Mouse (Mus musculus): ENCODE results near the gene Rfx7.

Gene Rfx7

DNA sequence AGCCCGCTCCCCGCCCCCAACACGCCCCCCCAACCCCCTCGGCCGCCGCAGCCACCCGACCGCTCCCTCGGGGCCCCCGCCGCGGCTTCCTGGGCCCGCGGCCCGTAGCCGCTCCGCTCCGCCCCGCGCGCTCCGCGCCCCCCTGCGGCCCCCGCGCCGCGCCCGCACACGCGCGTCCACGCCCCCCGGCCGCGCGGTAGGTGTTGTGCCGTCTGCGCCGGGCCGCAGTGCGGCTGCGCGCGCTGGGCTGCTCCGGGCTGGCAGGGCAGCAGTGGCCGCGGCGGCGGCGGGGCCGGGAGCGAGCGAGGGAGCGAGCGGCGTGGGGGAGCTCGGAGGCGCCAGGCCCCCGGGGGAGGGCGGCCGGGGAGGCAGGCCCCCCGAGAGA, at the start of gene Rfx7:
Gene Rfx7 (plus strand): TSS at position 245 of the 385 bp plus-strand sequence.
- DNase-seq (ENCODE audit: low read depth): no peak

DNA sequence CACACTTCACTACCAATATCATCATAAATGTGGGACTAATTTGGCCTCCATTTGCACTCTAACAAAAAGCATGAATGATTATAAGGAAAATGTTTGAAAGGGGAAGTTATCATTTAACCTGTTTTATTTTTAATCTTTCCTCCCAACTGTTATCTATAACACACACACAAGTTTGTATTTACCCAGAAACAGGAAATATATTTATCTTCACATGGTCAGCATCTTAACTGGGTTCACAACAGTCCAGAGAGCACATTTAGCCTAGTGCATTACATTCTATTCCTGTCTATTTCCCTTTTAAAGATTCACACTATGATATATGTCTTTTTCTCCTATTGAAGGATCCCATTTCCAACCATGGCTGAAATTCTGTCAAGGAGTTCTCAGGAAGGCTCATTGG, 43.5 kb upstream of the Rfx7 start:
- no peak for DNase-seq (ENCODE audit: low read depth)

DNA sequence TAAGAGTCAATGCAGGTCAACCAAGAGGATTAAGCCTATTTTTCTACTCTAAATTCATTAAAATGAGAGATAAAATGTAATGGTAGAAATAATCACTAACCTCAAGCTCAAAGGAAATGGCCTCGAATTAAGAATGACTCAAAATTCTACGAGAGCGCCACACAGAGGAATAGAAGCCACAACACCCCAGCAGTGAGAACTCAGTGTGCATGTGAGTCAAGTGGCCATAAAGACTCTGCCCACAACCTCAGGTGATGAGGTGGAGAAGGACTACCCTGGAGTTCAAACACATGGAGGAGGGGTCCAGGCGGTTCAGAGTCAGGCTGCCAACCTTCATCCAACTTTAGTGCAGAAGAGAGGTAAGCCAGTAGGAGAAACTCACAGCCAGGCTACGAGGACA, 42.9 kb upstream of the Rfx7 start:
- no peak for DNase-seq (ENCODE audit: low read depth)

DNA sequence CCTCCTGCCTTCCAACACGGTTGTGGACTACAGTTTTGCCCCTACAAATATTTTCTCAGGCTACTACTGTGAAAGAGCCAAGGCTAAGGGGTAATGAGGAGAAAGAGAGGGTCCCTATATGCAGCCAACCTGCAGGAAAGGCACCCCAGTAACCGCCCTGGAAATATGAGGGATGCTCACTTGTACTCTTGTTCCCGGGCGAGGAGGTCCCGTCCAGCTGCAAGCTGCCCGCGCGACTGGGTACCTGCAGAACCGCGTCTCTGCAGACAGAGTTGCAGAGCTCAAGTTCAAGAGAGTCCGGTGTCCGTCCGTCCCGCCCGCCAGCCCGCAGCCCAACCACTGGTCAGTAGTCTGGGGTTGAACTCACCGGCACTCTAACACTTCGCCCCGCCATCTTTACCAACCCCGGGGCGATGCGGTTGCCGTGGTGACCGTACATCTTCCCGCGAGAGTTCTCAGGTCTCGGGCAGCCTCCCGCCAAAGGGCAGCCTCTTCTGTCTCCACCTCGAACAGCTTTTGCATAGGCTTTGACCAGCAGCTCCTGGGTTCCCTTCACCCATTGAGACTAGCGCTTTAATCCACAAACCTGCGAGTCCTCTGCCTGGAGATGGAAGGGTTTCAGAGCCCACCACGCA, 40.4 kb upstream of the Rfx7 start:
- peak; percentile 82 for DNase-seq (ENCODE audit: low read depth)

DNA sequence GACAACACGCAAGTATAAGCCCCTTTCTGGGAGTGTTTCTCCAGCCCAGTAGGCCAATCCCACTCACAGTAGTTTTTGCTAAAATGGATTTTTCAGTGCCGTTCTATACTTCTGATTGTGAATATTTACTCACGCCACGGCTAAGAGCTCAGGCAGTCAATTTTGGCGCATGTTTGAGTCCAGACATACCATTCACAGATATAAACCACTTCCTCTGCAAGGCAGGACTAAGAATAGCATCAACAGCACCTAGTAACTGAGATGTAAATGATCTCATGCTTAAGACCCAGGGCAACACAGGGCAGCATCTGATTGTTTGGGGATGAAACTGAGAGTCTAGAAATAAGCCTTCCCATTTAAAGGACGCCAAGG, 39.9 kb upstream of the Rfx7 start, which contains the start of gene Tex9:
Gene Tex9 (minus strand): TSS at position 19 of the 372 bp plus-strand sequence.
- no peak for DNase-seq (ENCODE audit: low read depth)

DNA sequence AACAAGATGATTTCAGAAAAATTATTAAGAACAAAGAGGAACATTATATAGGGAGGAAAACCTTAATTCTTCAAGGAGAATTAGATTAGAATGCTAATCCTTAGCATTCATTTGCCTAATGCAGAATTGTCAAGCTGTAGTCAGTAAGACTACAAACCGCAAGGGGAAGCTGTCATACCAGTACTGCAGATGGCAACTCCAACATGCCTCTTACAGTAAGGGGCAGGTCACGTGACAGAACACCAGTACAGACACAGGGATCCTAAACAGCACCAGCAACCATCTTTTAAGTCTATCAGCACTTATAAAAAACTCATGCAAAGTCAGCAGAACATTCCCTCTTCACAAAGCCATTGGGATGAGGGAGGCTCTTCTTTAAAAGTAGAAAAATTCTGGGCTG, 38.6 kb upstream of the Rfx7 start:
- DNase-seq (ENCODE audit: low read depth): no peak

DNA sequence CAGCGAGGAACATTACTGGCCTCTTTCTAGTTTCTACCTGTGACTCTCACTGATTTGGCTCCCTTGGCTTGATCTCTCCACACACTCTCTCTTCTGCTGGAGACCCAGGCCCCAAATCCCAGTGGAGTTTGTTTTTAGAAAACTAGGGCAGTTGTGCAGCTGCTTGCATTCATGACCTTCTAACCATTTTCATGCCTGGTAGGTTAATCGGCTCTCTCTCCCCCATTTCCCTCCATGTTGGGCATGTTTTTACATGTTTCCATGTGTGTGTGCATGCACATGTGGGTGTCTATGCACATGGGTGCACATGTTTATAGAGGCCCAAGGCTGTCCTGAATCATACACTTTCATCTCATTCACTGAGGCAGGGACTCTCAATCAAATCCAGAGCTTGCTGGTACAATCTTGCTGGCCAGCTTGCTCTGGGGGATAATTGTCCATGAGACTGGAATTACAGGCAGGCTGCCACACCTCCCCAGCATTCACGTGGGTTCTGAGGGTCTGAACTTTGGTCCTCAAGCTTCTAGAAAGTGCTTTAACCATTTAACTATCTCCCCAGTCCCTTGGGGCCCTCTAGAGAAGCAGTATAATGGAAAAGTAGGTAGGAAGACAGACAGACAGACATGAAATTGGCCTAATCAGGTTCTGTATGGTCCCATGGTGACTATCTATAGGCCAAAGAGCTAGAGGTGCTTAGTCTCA, 37.9 kb upstream of the Rfx7 start:
- no peak for DNase-seq (ENCODE audit: low read depth)

DNA sequence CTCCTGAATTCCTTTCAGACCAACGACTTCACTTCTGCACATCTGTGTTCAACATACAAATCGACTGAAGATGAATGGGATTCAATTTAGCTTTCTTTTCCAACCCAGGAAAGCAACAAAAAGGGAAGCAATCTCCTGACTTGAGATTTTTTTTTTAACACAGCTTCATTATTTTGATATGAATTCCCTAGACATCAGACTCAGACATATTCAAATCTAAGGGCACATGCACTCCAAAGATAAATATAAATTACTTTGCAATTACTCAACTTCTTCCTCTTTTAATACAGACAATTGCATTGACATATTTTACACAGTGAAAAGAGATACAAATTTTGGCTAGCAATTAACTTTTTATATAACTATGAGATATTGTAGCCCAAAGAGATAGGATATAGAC, 35.3 kb upstream of the Rfx7 start:
- no peak for DNase-seq (ENCODE audit: low read depth)

DNA sequence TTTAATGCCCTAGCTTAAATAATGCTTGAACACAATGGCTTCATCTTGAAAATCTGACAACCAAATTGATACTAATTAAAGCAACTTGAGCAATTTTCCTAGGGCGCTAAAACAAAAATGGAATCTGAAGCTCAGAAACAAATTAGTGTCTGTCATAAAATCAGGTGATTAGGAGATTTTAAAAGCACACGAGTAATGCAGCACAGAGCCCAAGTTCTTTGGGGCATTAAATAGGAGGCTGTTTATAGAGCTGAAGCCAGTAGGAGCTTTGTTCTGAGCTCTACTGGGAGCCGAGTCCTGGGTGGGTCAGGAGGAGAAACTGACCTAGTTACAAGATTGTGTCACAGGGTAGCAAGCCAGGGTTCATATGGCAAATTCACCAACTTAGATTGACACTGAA, 34.9 kb upstream of the Rfx7 start:
- DNase-seq (ENCODE audit: low read depth): no peak

DNA sequence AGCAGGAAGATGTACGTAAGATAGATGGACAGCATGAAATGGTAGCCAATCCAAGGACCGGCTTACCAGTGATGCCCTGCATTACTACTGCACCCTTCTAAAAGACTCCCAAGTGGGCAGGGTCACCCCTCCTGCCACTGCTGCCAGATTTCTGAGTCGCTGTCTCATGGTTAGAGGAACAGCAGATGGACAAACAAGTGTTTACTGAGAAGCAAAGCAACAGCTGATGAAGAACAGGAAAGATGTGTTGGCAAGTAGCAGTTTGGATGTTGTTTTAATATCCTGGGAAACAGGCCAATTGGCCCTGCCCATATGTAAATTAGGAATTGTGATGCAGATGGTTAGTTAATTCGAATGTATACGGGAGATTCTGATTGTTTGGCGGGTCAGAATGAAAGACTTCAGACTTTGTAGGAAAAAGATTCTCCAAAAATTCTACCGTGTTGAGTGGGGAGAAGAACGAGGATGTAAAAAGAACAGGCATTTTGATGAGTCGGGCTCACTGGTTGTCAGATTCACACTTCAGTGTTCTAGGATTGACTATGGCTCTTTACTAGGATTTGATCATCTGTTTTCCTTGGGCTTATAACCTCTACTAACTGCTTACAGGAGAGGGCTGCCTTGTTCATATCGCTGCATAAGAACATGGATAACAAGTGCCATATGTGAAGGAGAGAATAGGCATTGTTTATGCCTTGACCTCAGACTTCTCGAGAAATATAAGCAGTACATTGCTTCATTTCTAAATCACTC, 19.6 kb upstream of the Rfx7 start:
- DNase-seq (ENCODE audit: low read depth): no peak

DNA sequence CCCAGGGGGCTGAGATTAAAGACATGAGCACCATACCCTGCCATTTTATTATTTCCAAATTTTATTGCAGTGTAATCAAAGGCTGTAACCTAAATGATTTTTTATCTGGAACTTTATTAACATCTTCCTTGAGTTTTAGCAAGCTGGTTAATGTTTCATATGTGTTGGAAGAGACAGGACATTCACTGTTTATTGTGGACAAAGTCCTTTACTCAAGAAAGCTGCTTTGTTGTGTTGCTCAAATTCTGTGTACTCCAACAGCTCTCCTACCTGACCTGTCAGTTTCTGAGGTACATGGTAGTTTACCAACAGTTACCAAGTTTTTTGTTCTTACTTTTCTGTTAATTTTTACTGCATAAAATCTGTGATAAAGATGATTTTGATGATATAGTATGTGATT, 16.7 kb upstream of the Rfx7 start:
- no peak for DNase-seq (ENCODE audit: low read depth)

DNA sequence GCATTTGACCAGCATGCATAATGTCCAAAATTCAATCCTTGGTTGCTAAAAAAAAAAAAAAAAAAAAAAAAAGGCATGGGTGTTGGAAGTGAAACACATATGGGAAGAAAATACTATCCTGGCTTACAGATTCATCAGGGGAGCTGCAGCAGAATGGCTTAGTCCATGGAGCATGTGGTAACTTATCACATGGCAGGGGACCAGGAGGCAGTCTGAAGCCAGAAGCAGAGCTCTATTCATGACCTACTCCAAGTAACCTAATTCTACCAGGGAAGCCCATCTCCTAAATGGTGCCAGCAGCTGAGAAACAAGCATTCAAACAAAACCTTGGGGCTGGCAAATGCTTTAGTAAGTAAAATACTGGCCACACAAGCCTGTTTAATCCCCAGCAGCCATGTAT, 12.8 kb upstream of the Rfx7 start:
- no peak for DNase-seq (ENCODE audit: low read depth)

DNA sequence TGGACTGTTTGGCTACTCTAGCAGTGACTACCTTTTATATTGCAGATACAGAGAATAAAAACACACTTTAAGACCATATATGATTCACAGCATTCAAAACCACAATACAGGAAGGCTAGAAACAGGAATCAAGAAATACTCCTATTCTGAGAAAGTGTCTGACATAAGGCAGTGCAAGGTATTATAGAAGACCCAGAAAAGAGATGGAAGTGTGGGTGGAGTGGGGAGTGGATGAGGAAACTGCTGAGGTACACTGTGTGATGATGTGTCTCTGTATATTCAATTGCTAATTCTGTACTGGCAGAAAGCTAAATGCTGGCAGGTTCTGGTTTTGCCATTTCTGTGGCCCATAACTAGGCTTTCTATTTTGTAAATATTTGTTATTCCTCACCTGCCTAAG, 11.2 kb upstream of the Rfx7 start:
- DNase-seq (ENCODE audit: low read depth): no peak

DNA sequence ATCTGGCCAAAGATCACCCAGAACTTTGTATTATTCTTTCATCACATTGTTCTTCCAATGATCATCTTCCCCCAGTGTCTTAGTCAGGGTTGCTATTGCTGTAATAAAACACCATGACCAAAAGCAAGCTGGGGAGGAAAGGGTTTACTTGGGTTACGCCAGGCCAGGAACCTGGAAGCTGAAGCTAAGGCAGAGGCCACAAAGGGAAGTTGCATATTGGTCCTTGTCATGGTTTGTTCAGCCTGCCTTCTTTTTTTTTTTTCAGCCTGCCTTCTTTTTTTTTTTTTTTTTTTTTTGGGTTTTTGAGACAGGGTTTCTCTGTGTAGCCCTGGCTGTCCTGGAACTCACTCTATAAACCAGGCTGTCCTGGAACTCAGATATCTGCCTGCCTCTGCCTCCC, 5.9 kb upstream of the Rfx7 start:
- no peak for DNase-seq (ENCODE audit: low read depth)

DNA sequence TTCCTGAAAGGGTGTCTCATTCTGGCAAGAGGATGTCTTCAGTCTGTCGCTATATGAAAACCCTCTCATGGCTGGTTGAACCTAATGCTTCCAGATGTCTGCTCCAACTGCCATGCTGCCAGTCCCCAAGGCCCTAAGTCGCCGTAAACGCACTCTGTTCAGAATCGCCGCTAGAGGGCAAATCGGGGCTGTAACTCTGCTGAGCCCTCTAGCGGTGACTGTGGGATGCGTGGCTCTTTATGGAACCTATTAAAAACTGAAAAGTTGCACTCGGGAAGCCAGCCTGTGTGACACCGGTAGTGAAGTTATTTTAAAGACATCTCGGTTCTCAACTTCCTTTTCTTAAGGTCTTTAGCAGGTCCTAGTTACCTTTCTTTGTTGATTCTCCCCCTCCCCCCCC, 1.8 kb upstream of the Rfx7 start:
- DNase-seq (ENCODE audit: low read depth): peak; percentile 69

DNA sequence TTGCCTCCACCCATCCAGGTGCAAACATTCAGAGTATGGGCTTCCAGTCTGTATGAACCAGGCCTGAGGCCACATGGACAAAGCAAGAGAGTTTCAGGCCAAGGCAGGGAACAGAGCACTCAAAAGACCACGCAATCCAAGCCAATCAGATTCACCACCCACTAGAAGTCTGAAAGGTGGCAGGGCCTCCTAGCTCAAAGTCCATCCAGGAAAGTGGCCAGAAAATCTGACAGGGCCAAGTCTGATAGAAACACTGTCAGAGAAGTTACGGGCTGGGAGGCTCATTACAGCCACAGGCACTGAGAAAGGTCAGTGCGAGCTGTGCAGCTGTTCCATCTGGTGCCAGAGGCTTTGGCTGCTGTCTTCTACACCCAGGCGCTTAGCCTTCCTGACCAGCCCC, 1.2 kb upstream of the Rfx7 start:
- DNase-seq (ENCODE audit: low read depth): no peak

DNA sequence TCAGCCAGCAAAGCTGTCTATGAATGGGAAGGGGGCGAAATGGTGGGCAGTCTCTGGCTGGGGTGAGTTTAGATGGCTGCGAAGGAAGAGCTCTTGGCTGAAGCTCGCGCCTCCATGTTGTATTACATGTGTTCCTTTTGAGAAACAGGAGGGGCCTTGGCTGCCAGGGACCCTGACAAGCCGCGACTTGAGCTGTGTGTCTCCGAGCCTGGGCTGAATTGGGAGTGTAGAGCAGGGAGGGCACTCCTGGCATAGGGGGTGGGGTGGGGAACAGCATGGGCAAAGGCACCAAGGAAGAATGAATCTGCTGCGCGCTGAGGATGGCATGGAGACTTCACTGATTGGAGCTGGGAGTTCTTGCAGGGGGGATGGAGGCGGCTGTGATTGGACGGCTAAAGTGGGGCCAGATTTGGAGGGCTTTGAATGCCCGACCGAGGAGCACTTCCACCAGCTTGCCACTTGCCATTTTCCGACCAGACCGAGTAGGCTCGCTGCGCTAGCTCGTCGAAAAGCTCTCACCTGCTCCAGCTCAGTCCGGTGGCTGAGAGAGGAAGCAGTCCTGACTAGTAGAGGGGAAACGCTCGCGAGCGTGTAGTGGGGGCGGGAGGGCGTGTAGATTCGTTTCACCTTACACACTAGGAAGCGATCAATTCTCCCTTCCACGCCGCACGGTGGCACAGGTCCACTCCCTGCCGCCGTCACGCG, 597 bp upstream of the Rfx7 start:
- DNase-seq (ENCODE audit: low read depth): peak; percentile 82

DNA sequence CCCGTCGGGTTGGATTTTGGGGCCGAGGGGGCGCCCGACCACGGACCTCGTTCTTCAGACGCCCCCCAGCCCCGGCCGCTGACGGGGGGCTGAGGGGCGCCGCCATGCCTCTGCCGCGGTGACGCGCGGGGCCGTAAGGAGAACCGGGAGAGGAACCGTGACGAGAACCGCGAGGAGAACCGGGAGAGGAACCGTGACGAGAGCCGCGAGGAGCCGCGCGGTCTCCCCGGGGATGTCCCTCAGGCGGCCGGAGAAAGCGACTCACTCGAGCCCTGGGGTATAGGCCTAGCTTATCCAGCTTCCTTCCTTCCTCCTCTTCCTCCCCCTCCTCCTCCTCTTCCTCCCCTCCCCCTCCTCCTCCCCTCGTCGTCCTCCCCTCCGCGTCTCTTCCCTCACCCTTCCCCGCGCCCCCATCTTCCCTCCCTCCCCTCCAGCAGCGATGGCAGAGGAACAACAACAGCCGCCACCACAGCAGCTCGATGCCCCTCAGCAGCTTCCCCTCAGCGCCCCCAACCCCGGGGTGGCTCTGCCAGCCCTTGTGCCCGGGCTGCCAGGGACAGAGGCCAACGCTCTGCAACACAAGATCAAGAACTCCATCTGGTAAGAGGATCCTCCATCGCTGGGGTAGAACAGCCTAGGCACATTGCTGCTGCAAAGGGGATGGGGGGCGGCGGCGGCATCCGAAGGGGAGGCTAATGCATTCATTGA, 495 bp downstream of the Rfx7 start:
- no peak for DNase-seq (ENCODE audit: low read depth)

DNA sequence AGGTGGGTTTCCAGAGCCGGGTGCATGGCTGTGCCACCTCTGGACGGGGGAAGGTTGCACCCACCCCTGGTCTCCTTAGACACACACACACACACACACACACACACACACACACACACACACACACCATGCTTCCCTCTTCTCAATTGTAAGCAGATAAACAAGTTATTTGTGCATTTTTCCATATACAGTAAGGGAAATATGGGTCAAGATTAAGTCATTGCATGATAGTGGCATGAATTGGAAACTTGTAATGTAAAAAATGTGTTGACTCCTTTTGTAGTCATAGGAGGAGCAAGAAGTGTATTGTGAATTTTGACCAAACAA, 1.0 kb downstream of the Rfx7 start:
- DNase-seq (ENCODE audit: low read depth): no peak

DNA sequence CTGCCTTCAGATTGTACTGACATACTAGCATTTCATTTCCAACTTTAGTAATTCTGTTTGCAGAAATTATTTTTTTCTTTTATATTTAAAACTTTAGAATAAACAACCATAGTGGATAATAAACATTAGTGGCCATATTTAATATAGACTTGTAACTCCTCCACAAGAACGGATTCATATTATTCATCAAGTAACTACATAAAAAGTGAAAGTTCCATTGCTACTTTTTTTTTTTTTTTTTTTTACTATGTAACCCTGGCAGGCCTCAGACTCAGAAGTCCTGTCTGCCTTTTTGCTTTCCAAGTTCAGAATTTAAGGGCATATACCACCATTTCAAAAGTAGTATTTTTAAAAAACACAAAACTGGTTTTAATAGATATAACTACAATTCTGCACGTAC, 2.9 kb downstream of the Rfx7 start:
- no peak for DNase-seq (ENCODE audit: low read depth)

DNA sequence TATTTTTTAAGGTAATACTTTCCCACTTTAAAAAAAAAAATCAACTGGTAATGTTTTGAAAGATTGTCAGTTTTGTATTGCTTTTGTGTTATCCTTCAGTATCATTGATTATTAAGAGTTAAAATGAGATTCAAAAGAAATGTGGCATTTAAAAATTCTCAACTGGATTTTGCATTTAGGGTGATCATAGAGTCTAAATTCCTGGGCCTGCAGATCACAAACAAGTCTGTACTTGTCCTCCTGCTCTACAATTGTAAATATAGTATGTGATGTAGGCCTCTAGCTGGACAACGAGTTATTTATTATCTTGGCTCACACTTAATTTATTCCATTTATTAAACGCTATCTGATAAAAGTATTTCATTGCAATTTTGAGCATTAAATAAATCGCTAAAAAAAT, 3.4 kb downstream of the Rfx7 start:
- no peak for DNase-seq (ENCODE audit: low read depth)

DNA sequence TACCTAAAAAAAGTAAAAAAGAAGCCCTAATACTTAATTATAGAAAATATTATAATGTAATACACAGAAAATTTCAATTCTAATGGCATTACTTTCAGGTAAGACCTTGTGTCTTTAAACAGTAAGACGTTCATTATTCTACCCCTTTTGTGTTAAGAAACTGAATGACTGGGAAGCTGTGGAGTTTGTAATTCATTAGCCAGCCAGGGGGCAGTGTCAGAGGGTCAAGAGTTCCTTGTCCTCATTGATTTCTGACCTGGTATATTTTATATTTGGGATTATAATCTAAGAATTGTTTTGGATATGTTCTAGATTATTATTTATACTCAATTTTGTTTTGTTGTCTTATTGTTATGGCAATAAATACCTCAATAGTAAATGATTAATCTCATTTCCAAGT, 5.0 kb downstream of the Rfx7 start:
- no peak for DNase-seq (ENCODE audit: low read depth)

All from fibroblast of lung, adult 2 months (primary cell).